Mouse (Mus musculus) midbrain, embryonic 12.5 days (tissue): ENCODE results near the gene Gpt2. TPM values are rescaled to one million over a fixed set of nuclear protein-coding genes. Genes with fewer than 3 reads are reported as not detected.

Experiments used
- ATAC-seq: fragments of 200-750 bp; cut with Nextera tagmentation; 2 replicates; pipeline ENCODE4 v1.8.0; 2017; ENCODE audit warnings: low read depth, moderate TSS enrichment, moderate library complexity; ENCODE audit not compliant: low FRiP score
- H3K27ac ChIP-seq: fragments of 300-500 bp; sonication (generic); replicated peaks from 2 replicates; pipeline ENCODE4 v1.5.1; 2016; ENCODE audit warnings: mild to moderate bottlenecking
- H3K27me3 ChIP-seq: fragments of 300-500 bp; sonication (generic); 2 replicates; pipeline ENCODE4 v1.6.1; 2016; ENCODE audit warnings: mild to moderate bottlenecking
- H3K36me3 ChIP-seq: fragments of 300-500 bp; sonication (generic); 2 replicates; pipeline ENCODE4 v1.6.1; 2016
- H3K4me1 ChIP-seq: fragments of 300-500 bp; sonication (generic); 2 replicates; pipeline ENCODE4 v1.6.1; 2016
- H3K4me2 ChIP-seq: fragments of 300-500 bp; sonication (generic); replicated peaks from 2 replicates; pipeline ENCODE4 v1.6.1; 2016; ENCODE audit warnings: mild to moderate bottlenecking, moderate library complexity
- H3K4me3 ChIP-seq: fragments of 300-500 bp; sonication (generic); 2 replicates; pipeline ENCODE4 v1.5.1; 2016; ENCODE audit warnings: mild to moderate bottlenecking
- H3K9ac ChIP-seq: fragments of 300-500 bp; sonication (generic); replicated peaks from 2 replicates; pipeline ENCODE4 v1.6.1; 2016; ENCODE audit warnings: mild to moderate bottlenecking, moderate library complexity
- H3K9me3 ChIP-seq: fragments of 300-500 bp; sonication (generic); 2 replicates; pipeline ENCODE4 v1.6.1; 2016; ENCODE audit warnings: mild to moderate bottlenecking
- WGBS: fragments of 180-500 bp; shearing (Covaris S2); methylation state at CpG from one replicate; pipeline ENCODE4 v1.1.7; 2016; 5-methylcytosine and 5-hydroxymethylcytosine counted together
- polyA plus RNA-seq: library from polyadenylated mRNA; unstranded; fragments of >200 nt; fragmentation: Nextera tagmentation; extraction: Ambion mirVana; gene quantifications from 2 replicates; pipeline ENCODE4 v1.2.1, GENCODE M21; 2016

Gpt2 gene
- 30.3 and 32.4 TPM in 2 replicates for polyA plus RNA-seq

DNA sequence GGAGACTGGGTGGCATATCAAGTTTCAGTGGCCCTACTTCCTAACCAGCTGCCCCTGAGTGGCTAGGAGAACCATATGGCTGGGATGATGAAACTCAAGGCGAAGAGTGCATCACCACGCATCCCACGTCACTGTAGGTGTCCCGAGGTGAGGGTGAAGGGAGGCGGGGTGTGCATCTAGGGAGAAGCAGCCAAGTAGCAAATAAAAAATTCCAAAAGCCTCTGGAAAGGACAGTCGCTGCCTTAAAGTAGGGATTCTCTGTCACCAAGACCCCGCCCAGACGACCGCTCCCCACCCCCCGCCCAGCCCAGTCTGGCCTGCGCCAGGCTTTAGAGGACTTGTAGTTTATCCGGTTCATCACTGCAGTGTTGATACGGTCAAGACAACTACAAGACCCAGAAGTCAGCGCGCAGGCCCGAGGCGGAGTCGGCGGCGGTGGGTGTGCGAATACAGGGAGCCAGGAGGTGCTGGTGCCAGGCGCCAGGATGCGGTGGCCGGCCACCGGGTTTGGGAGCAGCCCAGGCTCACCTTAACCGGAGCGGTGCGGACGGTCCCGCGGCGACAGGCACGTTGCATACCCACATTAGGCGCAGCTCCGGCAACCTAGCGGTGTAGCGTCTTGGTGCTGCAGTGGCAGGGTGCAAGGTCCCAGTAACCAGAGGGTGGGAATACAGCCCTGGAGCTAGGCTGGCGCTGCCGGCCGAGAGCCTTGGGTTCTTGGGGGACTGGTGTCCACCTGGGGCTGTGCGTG lies at the start of gene Gpt2:
Gene Gpt2 (plus strand): TSS at position 452 of the 751 bp plus-strand sequence.
- ATAC-seq: peak; percentile 99
- Histone ChIP-seq H3K4me2 (peak within 1 kb of the TSS; percentile 98), H3K27ac (peak within 1 kb of the TSS; percentile 58; the same call in 1 of the 2 replicates), H3K9me3 (no peaks in the 10 kb centered on the region), H3K36me3 (no peaks in the 10 kb centered on the region), H3K4me3 (peak within 1 kb of the TSS; percentile 83), H3K27me3 (peaks cover 7% of the 10 kb centered on the region; the same call in 1 of the 2 replicates), H3K9ac (peak within 1 kb of the TSS; percentile 84), H3K4me1 (peaks cover 17% of the 10 kb centered on the region)
- WGBS: under 1% methylated on average over 41 of the region's 41 CpGs

- Histone ChIP-seq H3K9me3 (no peaks in the 10 kb centered on the region), H3K4me1 (no peaks in the 10 kb centered on the region), H3K4me2 (no peak overlapping the region), H3K27ac (no peak overlapping the region), H3K4me3 (no peak overlapping the region), H3K9ac (no peak overlapping the region), H3K27me3 (no peaks in the 10 kb centered on the region), H3K36me3 (no peaks in the 10 kb centered on the region)
- no peak for ATAC-seq
These were observed 48.3 kb upstream of the Gpt2 start for GRCm38 (mm10) chr8:85444092-85444491.

- no peaks in the 10 kb centered on the region for H3K27me3 ChIP-seq
- 84% methylated on average over 15 of the region's 15 CpGs for WGBS
- no peak for ATAC-seq
- H3K27ac ChIP-seq: no peak overlapping the region
- H3K36me3 ChIP-seq: no peaks in the 10 kb centered on the region
- H3K4me1 ChIP-seq: no peaks in the 10 kb centered on the region
- H3K9ac ChIP-seq: no peak overlapping the region
- no peak overlapping the region for H3K4me3 ChIP-seq
- no peaks in the 10 kb centered on the region for H3K9me3 ChIP-seq
- no peak overlapping the region for H3K4me2 ChIP-seq
These were observed 46.3 kb upstream of the Gpt2 start for GRCm38 (mm10) chr8:85445936-85446685.

- Histone ChIP-seq H3K36me3 (no peaks in the 10 kb centered on the region), H3K4me1 (peaks cover 14% of the 10 kb centered on the region), H3K27ac (no peak overlapping the region), H3K4me3 (no peak overlapping the region), H3K9me3 (no peaks in the 10 kb centered on the region), H3K4me2 (no peak overlapping the region), H3K27me3 (no peaks in the 10 kb centered on the region), H3K9ac (no peak overlapping the region)
- WGBS: 86% methylated on average over 3 of the region's 3 CpGs
- ATAC-seq: no peak
These were observed 42.0 kb upstream of the Gpt2 start for GRCm38 (mm10) chr8:85450335-85450734.

GRCm38 (mm10) chr8:85452328-85452727 lies 40.0 kb upstream of the Gpt2 start:
- ATAC-seq: no peak
- Histone ChIP-seq H3K27me3 (no peaks in the 10 kb centered on the region), H3K4me2 (peak overlapping the region; percentile 40)

DNA sequence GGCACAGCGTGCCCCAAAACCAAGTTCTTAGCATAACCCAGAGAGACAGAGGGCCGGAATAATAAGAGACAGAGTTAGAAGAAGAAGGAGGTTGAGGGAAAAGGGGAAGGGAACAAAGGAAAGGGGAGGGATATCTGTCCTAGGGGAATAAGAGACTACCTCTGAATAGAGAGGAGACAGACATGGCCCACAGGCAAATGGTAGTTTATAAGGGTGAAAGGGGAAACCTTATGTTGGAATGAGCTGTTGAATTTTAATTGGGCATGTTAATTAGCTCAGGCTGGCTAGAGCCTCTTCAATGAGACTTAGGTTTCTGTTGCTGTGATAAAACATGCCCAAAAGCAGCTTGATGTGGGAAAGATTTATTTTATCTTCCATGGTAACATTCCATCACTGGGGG lies 39.1 kb upstream of the Gpt2 start:
- no peaks in the 10 kb centered on the region for H3K27me3 ChIP-seq
- WGBS: 71% methylated on average over 2 of the region's 2 CpGs
- no peak for ATAC-seq
- H3K9ac ChIP-seq: no peak overlapping the region
- H3K9me3 ChIP-seq: no peaks in the 10 kb centered on the region
- no peak overlapping the region for H3K4me2 ChIP-seq
- no peaks in the 10 kb centered on the region for H3K36me3 ChIP-seq
- H3K27ac ChIP-seq: no peak overlapping the region
- no peak overlapping the region for H3K4me3 ChIP-seq
- peaks cover 14% of the 10 kb centered on the region for H3K4me1 ChIP-seq

More at GRCm38 (mm10) chr8:85452328-85452727, 40.0 kb upstream of the Gpt2 start:
- H3K4me3 ChIP-seq: no peak overlapping the region
- H3K9me3 ChIP-seq: no peaks in the 10 kb centered on the region
- peak overlapping the region; percentile 31; the same call in 1 of the 2 replicates for H3K9ac ChIP-seq
- WGBS: 22% methylated on average over 14 of the region's 14 CpGs
- no peak overlapping the region for H3K27ac ChIP-seq
- peaks cover 14% of the 10 kb centered on the region for H3K4me1 ChIP-seq
- no peaks in the 10 kb centered on the region for H3K36me3 ChIP-seq

GRCm38 (mm10) chr8:85454750-85455149 lies 37.6 kb upstream of the Gpt2 start:
- H3K27ac ChIP-seq: no peak overlapping the region
- ATAC-seq: no peak
- H3K36me3 ChIP-seq: no peaks in the 10 kb centered on the region
- 76% methylated on average over 8 of the region's 8 CpGs for WGBS
- no peaks in the 10 kb centered on the region for H3K27me3 ChIP-seq
- H3K4me1 ChIP-seq: peaks cover 14% of the 10 kb centered on the region
- no peak overlapping the region for H3K4me3 ChIP-seq
- no peak overlapping the region for H3K4me2 ChIP-seq
- no peaks in the 10 kb centered on the region for H3K9me3 ChIP-seq
- H3K9ac ChIP-seq: no peak overlapping the region

GRCm38 (mm10) chr8:85456536-85456935 lies 35.8 kb upstream of the Gpt2 start:
- WGBS: 12% methylated on average over 14 of the region's 14 CpGs
- Histone ChIP-seq H3K9ac (no peak overlapping the region), H3K4me1 (peaks cover 14% of the 10 kb centered on the region), H3K27ac (no peak overlapping the region), H3K9me3 (no peaks in the 10 kb centered on the region), H3K4me3 (no peak overlapping the region), H3K36me3 (no peaks in the 10 kb centered on the region), H3K4me2 (no peak overlapping the region), H3K27me3 (no peaks in the 10 kb centered on the region)
- no peak; the same call in 1 of the 2 replicates for ATAC-seq

GRCm38 (mm10) chr8:85459582-85459981 lies 32.8 kb upstream of the Gpt2 start:
- 78% methylated on average over 3 of the region's 3 CpGs for WGBS
- ATAC-seq: no peak
- Histone ChIP-seq H3K27me3 (no peaks in the 10 kb centered on the region), H3K9me3 (no peaks in the 10 kb centered on the region), H3K4me3 (no peak overlapping the region), H3K4me2 (no peak overlapping the region), H3K27ac (no peak overlapping the region), H3K9ac (no peak overlapping the region), H3K4me1 (no peaks in the 10 kb centered on the region), H3K36me3 (no peaks in the 10 kb centered on the region)

DNA sequence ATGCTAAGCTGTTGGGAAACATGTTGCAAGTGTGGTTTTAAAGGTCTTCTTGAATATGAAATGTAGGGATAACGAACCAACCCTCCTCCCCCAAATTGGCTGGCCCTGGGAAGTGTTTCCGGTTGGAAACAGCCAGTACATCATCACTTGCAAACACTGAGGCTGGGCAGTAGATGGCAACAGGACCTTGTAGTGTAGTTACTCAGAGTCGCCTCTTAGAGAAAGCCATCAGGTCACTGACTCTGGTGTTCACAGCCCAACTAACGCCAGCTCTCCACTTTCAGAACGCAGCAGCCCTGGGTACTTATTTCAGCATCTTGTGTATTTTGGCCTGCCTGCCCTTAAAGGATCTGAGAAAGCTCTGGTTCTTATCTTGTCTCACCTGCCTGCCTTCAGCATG lies 31.6 kb upstream of the Gpt2 start:
- no peak overlapping the region for H3K27ac ChIP-seq
- no peak overlapping the region for H3K9ac ChIP-seq
- H3K36me3 ChIP-seq: no peaks in the 10 kb centered on the region
- no peaks in the 10 kb centered on the region for H3K9me3 ChIP-seq
- H3K4me1 ChIP-seq: no peaks in the 10 kb centered on the region
- 45% methylated on average over 5 of the region's 5 CpGs for WGBS
- ATAC-seq: no peak
- H3K27me3 ChIP-seq: no peaks in the 10 kb centered on the region
- no peak overlapping the region for H3K4me2 ChIP-seq
- H3K4me3 ChIP-seq: no peak overlapping the region

DNA sequence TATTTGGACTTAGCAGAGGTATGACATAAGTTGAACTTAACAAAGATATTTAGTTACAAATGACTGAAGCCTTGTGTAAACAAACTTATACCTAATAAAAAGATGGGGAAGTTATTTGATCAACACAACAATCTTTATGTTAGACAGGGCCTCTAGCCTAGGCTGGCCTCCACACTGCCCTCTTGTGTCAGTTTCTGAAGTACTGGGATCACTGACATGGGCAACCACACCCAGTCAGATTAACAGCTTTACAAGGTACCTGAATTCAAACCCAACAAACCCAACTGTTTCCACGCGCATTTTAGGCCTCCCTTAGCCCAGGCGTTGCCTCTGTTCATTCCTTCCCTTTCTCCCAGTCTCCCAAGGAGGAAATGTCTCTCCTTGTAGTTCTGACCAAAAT lies 31.0 kb upstream of the Gpt2 start:
- 73% methylated on average over 3 of the region's 3 CpGs for WGBS
- no peaks in the 10 kb centered on the region for H3K36me3 ChIP-seq
- no peaks in the 10 kb centered on the region for H3K27me3 ChIP-seq
- H3K4me2 ChIP-seq: no peak overlapping the region
- no peaks in the 10 kb centered on the region for H3K9me3 ChIP-seq
- H3K4me1 ChIP-seq: no peaks in the 10 kb centered on the region
- H3K27ac ChIP-seq: no peak overlapping the region
- no peak overlapping the region for H3K9ac ChIP-seq
- ATAC-seq: no peak
- H3K4me3 ChIP-seq: no peak overlapping the region

DNA sequence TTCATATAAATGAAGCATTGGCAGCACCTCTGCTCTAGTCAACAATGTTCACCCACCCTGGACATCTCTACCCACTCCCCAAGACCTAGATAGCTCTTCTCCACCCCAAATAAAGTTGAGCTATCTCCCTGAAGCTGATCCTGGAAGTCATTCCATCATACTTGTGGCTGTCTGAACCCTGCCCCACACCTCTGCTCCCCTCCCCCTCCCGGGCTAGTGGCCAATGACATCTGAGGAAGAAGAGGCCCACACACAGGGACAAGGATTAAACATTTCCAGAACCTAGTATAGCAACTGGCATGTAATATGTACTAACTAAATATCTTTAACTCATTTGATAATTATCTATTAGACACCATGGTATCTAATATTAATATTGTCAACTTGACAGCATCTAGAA lies 29.9 kb upstream of the Gpt2 start:
- H3K27ac ChIP-seq: no peak overlapping the region
- WGBS: 81% methylated on average over 1 of the region's 1 CpGs
- no peak overlapping the region for H3K4me3 ChIP-seq
- no peaks in the 10 kb centered on the region for H3K4me1 ChIP-seq
- H3K9me3 ChIP-seq: no peaks in the 10 kb centered on the region
- ATAC-seq: no peak
- H3K4me2 ChIP-seq: no peak overlapping the region
- H3K9ac ChIP-seq: no peak overlapping the region
- no peaks in the 10 kb centered on the region for H3K36me3 ChIP-seq
- no peaks in the 10 kb centered on the region for H3K27me3 ChIP-seq
